Mouse (Mus musculus): ENCODE data around the gene Slc17a8. TPM values are rescaled to one million over a fixed set of nuclear protein-coding genes. Genes with fewer than 3 reads are reported as not detected.
"Not testable (repeated sequence)": the region's sequence is repeated elsewhere in the genome, so short reads cannot be mapped to it uniquely, and the experiment has no call there.

The Slc17a8 gene
- total RNA-seq, 2 experiments from 2014 or later = 3.5 to 5.4 TPM

GRCm38 (mm10) chr10:89592797-89593196, 28.3 kb downstream of the Slc17a8 start:
- DNase-seq (ENCODE audit: low spot score in 2 of 2) = peak; percentile 5 to 26

GRCm38 (mm10) chr10:89589877-89590276, 31.2 kb downstream of the Slc17a8 start:
- no peak for DNase-seq (ENCODE audit: low spot score in 2 of 2)

DNA sequence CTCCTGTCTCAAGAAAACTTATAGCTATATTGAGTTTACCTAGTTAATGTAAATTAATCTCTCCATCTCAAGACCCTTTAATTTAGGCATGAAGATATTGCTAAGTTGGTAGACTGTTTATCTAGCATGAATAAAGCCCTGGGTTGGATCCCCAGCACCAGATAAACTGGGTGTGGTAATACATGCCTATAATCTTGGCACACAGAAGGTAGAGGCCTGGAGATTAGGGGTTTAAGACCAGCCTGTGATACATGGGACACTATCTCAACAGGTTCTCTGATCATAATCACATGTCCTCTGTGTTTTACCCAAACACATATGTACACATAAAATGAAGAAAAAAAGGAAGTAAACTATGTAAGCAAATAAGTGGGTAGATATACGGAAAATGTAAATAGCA, 32.3 kb downstream of the Slc17a8 start:
- no peak for DNase-seq (ENCODE audit: low spot score in 2 of 2)

DNA sequence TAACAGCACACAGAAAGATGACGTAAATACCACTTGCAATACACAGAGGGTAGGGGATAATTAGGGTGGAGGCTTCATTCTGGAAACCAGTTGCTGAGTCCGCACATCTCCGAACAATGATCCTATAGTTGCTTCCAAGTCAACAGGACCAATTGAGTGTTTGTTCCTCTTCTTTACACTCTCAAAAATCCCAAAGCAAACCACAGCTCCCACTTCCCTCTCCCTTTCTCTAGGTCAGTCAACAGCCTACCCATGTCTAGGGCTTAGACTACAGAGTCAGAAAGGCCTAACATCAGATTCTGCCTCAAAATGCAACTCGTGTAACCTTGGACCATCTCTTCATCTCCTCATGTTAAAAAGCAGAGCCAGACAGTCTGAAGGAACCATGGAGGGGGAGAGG, 36.3 kb downstream of the Slc17a8 start:
- no peak for DNase-seq (ENCODE audit: low spot score in 2 of 2)

DNA sequence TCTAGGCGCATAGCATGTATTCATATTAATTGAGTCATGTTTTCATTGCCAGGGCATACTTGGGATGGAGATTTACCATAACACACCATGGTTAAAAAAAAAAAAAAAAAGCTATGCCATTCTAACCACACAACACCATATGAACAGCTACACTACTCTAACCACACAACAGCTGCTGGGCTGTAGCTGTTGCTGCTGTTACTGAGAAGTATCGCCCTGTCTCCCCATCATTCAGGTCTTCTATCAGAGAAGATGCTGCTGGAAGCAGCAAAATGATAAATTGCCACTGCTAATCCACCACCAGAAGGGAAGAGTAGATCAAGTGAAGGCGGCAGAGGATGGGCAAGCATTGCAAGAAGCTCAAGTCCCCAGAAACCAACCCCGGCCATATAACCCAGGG, 42.3 kb downstream of the Slc17a8 start:
- DNase-seq (ENCODE audit: low spot score in 2 of 2) = no peak

GRCm38 (mm10) chr10:89577666-89578065, 43.4 kb downstream of the Slc17a8 start:
- DNase-seq (ENCODE audit: low spot score in 2 of 2) = no peak

- no peak for DNase-seq (ENCODE audit: low spot score in 2 of 2)
Observed at GRCm38 (mm10) chr10:89573421-89573820, 47.6 kb downstream of the Slc17a8 start.

DNA sequence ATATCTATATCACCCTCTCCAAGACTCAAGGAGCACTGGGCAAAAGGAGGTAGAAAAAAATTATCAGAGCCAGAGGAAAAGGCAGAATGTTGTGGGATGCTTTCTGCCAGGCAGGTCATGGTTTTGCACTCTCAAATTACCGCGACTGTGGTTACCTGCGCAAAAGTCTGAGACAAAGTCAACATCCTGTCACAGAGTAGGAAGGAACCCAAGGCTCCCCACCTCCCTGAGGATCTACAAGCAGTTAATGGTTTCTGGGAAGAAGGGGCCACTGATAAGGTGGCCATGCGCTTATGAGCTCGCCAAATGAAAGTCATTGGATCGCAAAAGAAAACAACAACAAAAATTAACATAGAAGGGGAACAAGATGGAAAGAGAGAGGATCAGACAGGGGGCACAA, 48.1 kb downstream of the Slc17a8 start:
- no peak for DNase-seq (ENCODE audit: low spot score in 2 of 2)

DNA sequence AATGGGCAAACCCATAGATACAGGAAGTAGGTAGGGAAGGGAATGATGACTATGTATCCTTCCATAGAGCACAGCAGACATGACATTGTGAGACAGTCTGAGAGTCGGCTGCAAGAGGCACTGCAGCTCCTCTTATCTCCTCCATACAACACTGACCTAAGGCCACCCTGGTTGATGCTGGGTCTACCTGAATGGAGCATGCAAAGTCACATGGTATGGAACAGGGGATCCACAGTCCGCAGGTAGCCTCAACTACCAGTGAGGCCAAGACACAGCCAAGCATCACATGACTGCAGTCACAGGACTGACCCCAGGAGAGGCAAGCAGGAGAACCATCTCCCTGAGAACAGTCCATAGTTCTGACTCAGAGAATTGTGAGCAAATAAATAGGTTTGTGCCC, 53.7 kb downstream of the Slc17a8 start:
- DNase-seq (ENCODE audit: low spot score in 2 of 2) = no peak

DNA sequence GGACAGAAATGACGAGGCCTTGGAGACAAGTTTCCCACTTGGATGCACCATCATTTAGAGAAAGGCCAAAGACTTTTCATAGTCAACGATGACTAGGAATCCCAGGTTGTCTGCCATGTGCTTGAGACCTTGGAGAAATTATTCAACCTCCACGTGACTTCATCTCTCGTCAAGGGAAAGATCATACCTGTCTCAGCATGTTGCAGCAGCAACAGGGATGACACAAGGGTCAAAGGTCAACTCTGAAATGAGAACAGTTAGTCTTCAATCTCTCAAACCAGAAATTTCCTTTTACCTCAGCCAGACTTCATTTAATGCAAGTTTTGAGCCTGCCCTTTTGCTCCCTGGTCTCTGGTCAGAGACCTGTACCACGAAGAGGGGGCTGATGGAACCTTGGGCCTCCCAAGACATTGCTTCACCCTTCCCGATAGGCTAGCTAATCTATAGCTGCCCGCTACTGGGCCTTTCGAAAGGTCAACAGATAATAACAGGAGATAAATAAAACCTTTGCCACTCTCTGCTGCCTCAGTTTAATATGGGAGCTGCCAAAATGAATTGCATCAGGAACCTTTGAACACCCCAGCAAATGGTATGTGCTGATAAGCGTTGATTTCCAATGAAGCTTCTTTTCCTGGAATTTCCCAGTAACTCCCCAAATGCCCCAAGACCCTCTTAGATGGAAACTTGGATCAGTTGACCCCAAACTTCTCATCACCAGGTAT, 55.6 kb downstream of the Slc17a8 start:
- DNase-seq (ENCODE audit: low spot score in 2 of 2) = no peak

GRCm38 (mm10) chr10:89562113-89562512, 58.9 kb downstream of the Slc17a8 start:
- no peak for DNase-seq (ENCODE audit: low spot score in 2 of 2)

- no peak for DNase-seq (ENCODE audit: low spot score in 2 of 2)
Observed at GRCm38 (mm10) chr10:89559351-89559750, 61.7 kb downstream of the Slc17a8 start.

GRCm38 (mm10) chr10:89554885-89555284, 66.2 kb downstream of the Slc17a8 start:
- not testable (repeated sequence) for DNase-seq (ENCODE audit: low spot score in 2 of 2)

GRCm38 (mm10) chr10:89553855-89554254, 67.2 kb downstream of the Slc17a8 start:
- not testable (repeated sequence) for DNase-seq (ENCODE audit: low spot score in 2 of 2)

- DNase-seq (ENCODE audit: low spot score in 2 of 2) = no peak
Observed at GRCm38 (mm10) chr10:89553015-89553414, 68.0 kb downstream of the Slc17a8 start.

GRCm38 (mm10) chr10:89551657-89552056, 69.4 kb downstream of the Slc17a8 start:
- DNase-seq (ENCODE audit: low spot score in 2 of 2) = peak in 1 of 2 experiments; percentile 18

DNA sequence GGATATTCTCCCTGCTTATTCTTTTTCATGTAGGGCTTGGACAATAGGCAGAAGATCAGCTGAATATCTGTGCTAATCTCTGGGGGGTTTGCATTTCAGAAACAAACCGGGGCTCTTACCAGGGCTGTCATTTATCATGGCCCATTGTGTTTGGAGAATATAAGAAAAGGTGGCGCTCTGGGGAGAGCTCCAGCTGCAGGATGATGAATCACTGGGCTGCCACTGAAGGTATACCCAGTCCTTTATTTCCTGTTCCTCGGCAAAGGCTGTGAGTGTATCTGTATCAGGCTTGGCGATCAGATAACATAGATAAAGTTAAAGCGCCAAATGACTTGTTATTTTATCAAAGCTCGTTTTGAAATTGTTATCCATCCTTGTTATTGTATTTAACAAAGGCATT, 73.0 kb downstream of the Slc17a8 start:
- DNase-seq (ENCODE audit: low spot score in 2 of 2) = no peak

- DNase-seq (ENCODE audit: low spot score in 2 of 2) = no peak
Observed at GRCm38 (mm10) chr10:89546989-89547388, 74.1 kb downstream of the Slc17a8 start.

GRCm38 (mm10) chr10:89543867-89544266, 77.2 kb downstream of the Slc17a8 start:
- no peak for DNase-seq (ENCODE audit: low spot score in 2 of 2)

- DNase-seq (ENCODE audit: low spot score in 2 of 2) = no peak
Observed at GRCm38 (mm10) chr10:89542321-89542720, 78.7 kb downstream of the Slc17a8 start.

DNA sequence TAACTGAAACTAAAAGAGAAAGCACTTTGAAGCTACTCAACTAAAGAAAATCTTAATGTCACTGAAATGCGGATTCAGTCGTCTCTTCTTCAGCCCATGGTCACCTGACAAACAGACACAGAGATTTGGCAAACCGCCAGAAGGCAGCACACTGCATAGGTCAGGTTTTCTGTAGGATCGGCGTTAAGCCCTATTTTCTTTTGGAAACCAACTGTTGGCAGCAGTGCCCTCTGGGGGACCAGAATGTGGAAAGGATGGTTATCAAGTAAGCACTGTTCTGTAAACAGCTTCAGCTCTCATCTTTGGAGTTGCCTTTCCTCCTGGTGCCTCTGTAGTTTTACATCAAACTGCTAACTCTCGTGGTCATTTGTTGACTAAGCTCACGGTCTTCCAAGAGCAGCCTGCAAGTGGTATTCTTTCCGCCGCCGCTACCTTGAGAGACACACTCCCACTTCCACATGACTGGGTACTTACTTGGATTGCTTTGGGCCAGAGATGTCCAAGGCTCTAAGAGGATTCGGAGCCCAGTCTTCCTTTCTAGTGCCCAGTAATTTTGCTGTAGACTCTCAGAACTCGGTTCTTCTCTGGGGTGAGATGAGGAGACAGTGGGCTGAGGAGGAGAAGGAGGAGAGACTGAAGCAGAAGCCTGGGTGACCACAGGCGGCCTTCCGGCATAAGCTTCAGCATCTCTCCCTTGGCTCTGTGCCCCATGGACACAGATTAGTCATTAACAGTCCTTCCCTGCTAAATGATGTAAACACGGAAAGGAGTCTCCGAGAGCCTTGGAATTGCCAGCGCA, 87.9 kb downstream of the Slc17a8 start, which contains the start of gene Nr1h4:
Gene Nr1h4, minus strand, starts transcription at position 657 of the 799 bp plus-strand sequence.
- no peak for DNase-seq (ENCODE audit: low spot score in 2 of 2)

GRCm38 (mm10) chr10:89532451-89532850, 88.6 kb downstream of the Slc17a8 start:
- DNase-seq (ENCODE audit: low spot score in 2 of 2) = no peak
